10 mouse cellular contexts compared by ENCODE assay signal in the genomic region with DNA sequence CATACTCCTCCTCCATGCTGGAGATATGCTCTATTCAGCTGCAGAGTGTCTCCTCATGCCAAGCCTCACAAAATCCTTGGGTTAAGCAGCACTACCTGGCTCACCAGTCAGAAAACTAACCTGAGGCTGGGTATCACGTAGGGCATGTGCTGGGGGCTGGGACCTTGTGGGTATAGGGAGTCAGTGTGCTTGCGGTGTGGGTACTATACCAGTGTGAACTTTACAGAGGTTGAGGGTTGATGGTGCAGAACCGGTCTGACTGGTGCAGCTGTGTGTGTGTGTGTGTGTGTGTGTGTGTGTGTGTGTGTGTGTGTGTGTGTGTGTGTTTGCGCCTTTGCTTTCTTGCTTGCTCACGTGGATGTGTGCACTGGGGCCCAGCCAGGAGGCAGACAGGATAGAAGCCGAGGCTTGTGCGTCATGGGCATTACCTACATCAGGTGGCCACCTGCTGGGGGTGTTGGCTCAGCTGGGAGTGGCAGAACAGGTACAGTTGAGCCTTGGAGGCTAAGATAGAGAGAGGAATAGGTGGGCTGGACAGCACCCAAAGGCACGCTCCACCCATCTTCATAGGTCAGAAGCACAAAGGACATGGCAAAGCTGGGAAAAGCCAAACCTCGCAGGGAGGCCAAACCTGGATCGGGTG. TPM values are rescaled to one million over a fixed set of nuclear protein-coding genes. Genes with fewer than 3 reads are reported as not detected.
A peak's percentile ranks its signal among the peaks of the same experiment; 100 is the strongest.
DNase-seq lines count a peak whose midpoint lies in the region; ATAC-seq and TF ChIP-seq lines count a peak whose summit lies in the region.
"Had no signal": no experiment of that assay in that cellular context is flagged by ENCODE, and none has a peak within 500 bp of the region (broad histone marks: within the 10 kb centered on the region; RNA-seq: fewer than 3 reads in every experiment).

No protein-coding gene starts in this region.

- DNase-seq in kidney, postnatal 25 days: peak; percentile 85 to 97
- DNase-seq in midbrain, embryonic 11.5 days (ENCODE audit: low spot score, missing footprints): no peak
- no peak for DNase-seq in left cerebral cortex, postnatal 14 days (ENCODE audit: low spot score in 2 of 2)
- DNase-seq: liver, embryonic 13.5 days; thymus, postnatal 14 days had no signal

- WGBS in hindbrain, embryonic 12.5 days: 81% methylated on average over 10 of the region's 10 CpGs
- 84% methylated on average over 9 of the region's 10 CpGs for WGBS in hindbrain, embryonic 13.5 days
- WGBS in intestine, postnatal 0 days: 33% methylated on average over 10 of the region's 10 CpGs
- 54% methylated on average over 10 of the region's 10 CpGs for WGBS in stomach, embryonic 15.5 days
- WGBS in midbrain, embryonic 11.5 days: 85% methylated on average over 10 of the region's 10 CpGs

- H3K9ac ChIP-seq in hindbrain, embryonic 12.5 days: peak overlapping the region; percentile 19; the same call in 1 of the 2 replicates
- H3K9ac ChIP-seq in hindbrain, embryonic 13.5 days: no peak overlapping the region
- H3K9ac ChIP-seq in intestine, postnatal 0 days (ENCODE audit: low read depth, low read length): no peak overlapping the region
- no peak overlapping the region for H3K9ac ChIP-seq in stomach, embryonic 15.5 days
- H3K9ac ChIP-seq in midbrain, embryonic 11.5 days (ENCODE audit: low read length): no peak overlapping the region
- H3K9ac ChIP-seq: liver, embryonic 13.5 days had no signal

- no peaks in the 10 kb centered on the region for H3K9me3 ChIP-seq in hindbrain, embryonic 12.5 days (replicated peaks)
- H3K9me3 ChIP-seq in hindbrain, embryonic 13.5 days: no peaks in the 10 kb centered on the region
- H3K9me3 ChIP-seq in intestine, postnatal 0 days (ENCODE audit: control insufficient read depth): no peaks in the 10 kb centered on the region
- H3K9me3 ChIP-seq in stomach, embryonic 15.5 days: no peaks in the 10 kb centered on the region
- H3K9me3 ChIP-seq in midbrain, embryonic 11.5 days (ENCODE audit: control insufficient read depth, low read length): no peaks in the 10 kb centered on the region
- H3K9me3 ChIP-seq: G1E; liver, embryonic 13.5 days had no signal

- H3K36me3 ChIP-seq in hindbrain, embryonic 12.5 days: no peaks in the 10 kb centered on the region
- no peaks in the 10 kb centered on the region for H3K36me3 ChIP-seq in hindbrain, embryonic 13.5 days
- H3K36me3 ChIP-seq in intestine, postnatal 0 days (ENCODE audit: control insufficient read depth, insufficient read depth): no peaks in the 10 kb centered on the region
- no peaks in the 10 kb centered on the region for H3K36me3 ChIP-seq in stomach, embryonic 15.5 days
- H3K36me3 ChIP-seq in midbrain, embryonic 11.5 days (ENCODE audit: control insufficient read depth, insufficient read depth, low read length): no peaks in the 10 kb centered on the region
- H3K36me3 ChIP-seq: G1E; liver, embryonic 13.5 days had no signal

- H3K4me3 ChIP-seq in hindbrain, embryonic 12.5 days: no peak overlapping the region
- no peak overlapping the region for H3K4me3 ChIP-seq in hindbrain, embryonic 13.5 days
- no peak overlapping the region for H3K4me3 ChIP-seq in intestine, postnatal 0 days (ENCODE audit: low read depth, low read length)
- H3K4me3 ChIP-seq in stomach, embryonic 15.5 days (replicated peaks): no peak overlapping the region
- no peak overlapping the region for H3K4me3 ChIP-seq in midbrain, embryonic 11.5 days (ENCODE audit: low read depth, low read length)
- H3K4me3 ChIP-seq: liver, embryonic 13.5 days had no signal

- peaks cover 34% of the 10 kb centered on the region for H3K4me1 ChIP-seq in hindbrain, embryonic 12.5 days
- H3K4me1 ChIP-seq in hindbrain, embryonic 13.5 days (replicated peaks): peaks cover 22% of the 10 kb centered on the region
- peaks cover 15% of the 10 kb centered on the region for H3K4me1 ChIP-seq in intestine, postnatal 0 days (replicated peaks; ENCODE audit: control insufficient read depth, insufficient read depth, low read length)
- peaks cover 44% of the 10 kb centered on the region for H3K4me1 ChIP-seq in stomach, embryonic 15.5 days
- 0 out of 2 replicates have a peak, but pooled peaks cover 3% of the 10 kb centered on the region for H3K4me1 ChIP-seq in midbrain, embryonic 11.5 days (ENCODE audit: control insufficient read depth, insufficient read depth, low read length)

- no peak for ATAC-seq in hindbrain, embryonic 12.5 days (ENCODE audit: low FRiP score)
- no peak for ATAC-seq in hindbrain, embryonic 13.5 days (ENCODE audit: low FRiP score)
- ATAC-seq in intestine, postnatal 0 days: peak; percentile 86
- peak; percentile 84 for ATAC-seq in stomach, embryonic 15.5 days (ENCODE audit: insufficient read depth, low FRiP score, low read depth)
- ATAC-seq in midbrain, embryonic 11.5 days (ENCODE audit: low FRiP score): no peak

- H3K4me2 ChIP-seq in hindbrain, embryonic 12.5 days (replicated peaks): no peak overlapping the region
- no peak overlapping the region for H3K4me2 ChIP-seq in hindbrain, embryonic 13.5 days
- H3K4me2 ChIP-seq in intestine, postnatal 0 days (replicated peaks; ENCODE audit: low read depth): no peak overlapping the region; the same call in 1 of the 2 replicates
- peak overlapping the region; percentile 1; the same call in 1 of the 2 replicates for H3K4me2 ChIP-seq in stomach, embryonic 15.5 days
- H3K4me2 ChIP-seq in midbrain, embryonic 11.5 days: no peak overlapping the region
- H3K4me2 ChIP-seq: liver, embryonic 13.5 days had no signal

- H3K27ac ChIP-seq in hindbrain, embryonic 12.5 days: no peak overlapping the region
- no peak overlapping the region for H3K27ac ChIP-seq in hindbrain, embryonic 13.5 days
- peak overlapping the region; percentile 75 for H3K27ac ChIP-seq in intestine, postnatal 0 days (ENCODE audit: low read depth, low read length)
- H3K27ac ChIP-seq in stomach, embryonic 15.5 days: peak overlapping the region; percentile 91
- H3K27ac ChIP-seq in midbrain, embryonic 11.5 days (ENCODE audit: low read depth, low read length): no peak overlapping the region
- H3K27ac ChIP-seq: liver, embryonic 13.5 days had no signal

- H3K27me3 ChIP-seq in hindbrain, embryonic 12.5 days: no peaks in the 10 kb centered on the region
- H3K27me3 ChIP-seq in hindbrain, embryonic 13.5 days: no peaks in the 10 kb centered on the region
- H3K27me3 ChIP-seq in intestine, postnatal 0 days (replicated peaks; ENCODE audit: control insufficient read depth, insufficient read depth, low read length): no peaks in the 10 kb centered on the region
- no peaks in the 10 kb centered on the region for H3K27me3 ChIP-seq in stomach, embryonic 15.5 days (replicated peaks)
- H3K27me3 ChIP-seq in midbrain, embryonic 11.5 days (ENCODE audit: control insufficient read depth, insufficient read depth, low read length): no peaks in the 10 kb centered on the region
- H3K27me3 ChIP-seq: liver, embryonic 13.5 days had no signal

- TF ChIP-seq CTCF in intestine, postnatal 0 days (IDR thresholded peaks at IDR 0.05; ENCODE audit: low read depth): peak; percentile 54

- intact Hi-C loops in left cerebral cortex, postnatal 14 days (cut with DNase I): no loop called here

RNA-seq across cellular contexts. Expression of gene Pim3, which starts 10.4 kb away (rescaled TPM):
- polyA plus RNA-seq in hindbrain, embryonic 12.5 days (2016; fragmentation: Nextera tagmentation; extraction: Ambion mirVana): 45.3 and 48.0 TPM in 2 replicates
- polyA plus RNA-seq in hindbrain, embryonic 13.5 days (2015; fragmentation: Nextera tagmentation; extraction: Ambion mirVana): 45.6 and 47.2 TPM in 2 replicates
- polyA plus RNA-seq in intestine, postnatal 0 days (2015; fragmentation: Nextera tagmentation; extraction: Ambion mirVana): 28.0 and 36.8 TPM in 2 replicates
- 68.7 and 74.8 TPM in 2 replicates for polyA plus RNA-seq in stomach, embryonic 15.5 days (2015; fragmentation: Nextera tagmentation; extraction: Ambion mirVana)
- polyA plus RNA-seq in midbrain, embryonic 11.5 days (2014; fragmentation: Nextera tagmentation; extraction: Ambion mirVana): 30.1 and 30.5 TPM in 2 replicates
- total RNA-seq in left cerebral cortex, postnatal 14 days (2021): 10 to 100 TPM; 37.3 to 40.4 TPM

RNA-seq across cellular contexts. Expression of gene Creld2, which starts 32.2 kb away (rescaled TPM):
- polyA plus RNA-seq in hindbrain, embryonic 12.5 days (2016; fragmentation: Nextera tagmentation; extraction: Ambion mirVana): 65.2 and 74.8 TPM in 2 replicates
- 57.1 and 60.0 TPM in 2 replicates for polyA plus RNA-seq in hindbrain, embryonic 13.5 days (2015; fragmentation: Nextera tagmentation; extraction: Ambion mirVana)
- polyA plus RNA-seq in intestine, postnatal 0 days (2015; fragmentation: Nextera tagmentation; extraction: Ambion mirVana): 67.8 and 67.9 TPM in 2 replicates
- 124 and 125 TPM in 2 replicates for polyA plus RNA-seq in stomach, embryonic 15.5 days (2015; fragmentation: Nextera tagmentation; extraction: Ambion mirVana)
- polyA plus RNA-seq in midbrain, embryonic 11.5 days (2014; fragmentation: Nextera tagmentation; extraction: Ambion mirVana): 72.5 and 81.7 TPM in 2 replicates
- 10 to 100 TPM; 18.9 to 21.4 TPM for total RNA-seq in left cerebral cortex, postnatal 14 days (2021)

RNA-seq across cellular contexts. Expression of gene Alg12, which starts 32.5 kb away (rescaled TPM):
- 9.1 and 9.9 TPM in 2 replicates for polyA plus RNA-seq in hindbrain, embryonic 12.5 days (2016; fragmentation: Nextera tagmentation; extraction: Ambion mirVana)
- 8.1 and 8.7 TPM in 2 replicates for polyA plus RNA-seq in hindbrain, embryonic 13.5 days (2015; fragmentation: Nextera tagmentation; extraction: Ambion mirVana)
- polyA plus RNA-seq in intestine, postnatal 0 days (2015; fragmentation: Nextera tagmentation; extraction: Ambion mirVana): 7.3 and 8.4 TPM in 2 replicates
- polyA plus RNA-seq in stomach, embryonic 15.5 days (2015; fragmentation: Nextera tagmentation; extraction: Ambion mirVana): 11.6 and 13.4 TPM in 2 replicates
- 10.8 and 11.0 TPM in 2 replicates for polyA plus RNA-seq in midbrain, embryonic 11.5 days (2014; fragmentation: Nextera tagmentation; extraction: Ambion mirVana)
- total RNA-seq in left cerebral cortex, postnatal 14 days (2021): 10 to 100 TPM; 10.3 to 12.3 TPM

Comparison
In these comparisons a context has a peak if more than half of its experiments do, and no peak if none do; other contexts are left out.
1. ATAC-seq: peak in intestine, postnatal 0 days (single experiment) and stomach, embryonic 15.5 days (single experiment); none in hindbrain, embryonic 12.5 days (single experiment), hindbrain, embryonic 13.5 days (single experiment) and midbrain, embryonic 11.5 days (single experiment).
2. H3K27ac ChIP-seq: peak in intestine, postnatal 0 days (single experiment) and stomach, embryonic 15.5 days (single experiment); none in hindbrain, embryonic 12.5 days (single experiment), hindbrain, embryonic 13.5 days (single experiment) and midbrain, embryonic 11.5 days (single experiment).
3. DNase-seq: peak in kidney, postnatal 25 days (2 of 2); none in midbrain, embryonic 11.5 days (single experiment) and left cerebral cortex, postnatal 14 days (0 of 2).